Mouse (Mus musculus) liver, embryonic 18 days (tissue): ENCODE results near the gene Gm10662. TPM values are rescaled to one million over a fixed set of nuclear protein-coding genes. Genes with fewer than 3 reads are reported as not detected.

Experiments used
- polyA plus RNA-seq: library from polyadenylated mRNA; depleted of rRNA; stranded (reverse); fragments of >200 nt; gene quantifications from 2 replicates; pipeline ENCODE4 v1.2.3, GENCODE M21; 2012; rRNA removed

The Gm10662 gene
- not detected in 2 replicates for polyA plus RNA-seq

GRCm38 (mm10) chr7:23144380-23144779 is at the start of gene Gm10662:
Gm10662 (minus strand) TSS chr7:23144480.

Other genes with a start within 250 kb of the Gm10662 start
- gene Gm4214, start 159.8 kb downstream of the Gm10662 start, polyA plus RNA-seq: not detected in 2 replicates
- not detected in 2 replicates for gene Gm4216, start 124.6 kb downstream of the Gm10662 start, polyA plus RNA-seq
- not detected in 2 replicates for gene Vmn1r163, start 88.9 kb downstream of the Gm10662 start, polyA plus RNA-seq
- not detected in 2 replicates for gene Gm8720, start 77.0 kb downstream of the Gm10662 start, polyA plus RNA-seq
- gene Vmn1r165, start 72.9 kb upstream of the Gm10662 start, polyA plus RNA-seq: not detected in 2 replicates
- gene Vmn1r166, start 107.2 kb upstream of the Gm10662 start, polyA plus RNA-seq: not detected in 2 replicates
- not detected in 2 replicates for gene Gm6902, start 134.4 kb upstream of the Gm10662 start, polyA plus RNA-seq
- gene Nlrp4e, start 156.7 kb upstream of the Gm10662 start, polyA plus RNA-seq: not detected in 2 replicates
- gene Nlrp5, start 241.4 kb upstream of the Gm10662 start, polyA plus RNA-seq: not detected in 2 replicates